9 mouse cellular contexts compared by ENCODE assay signal in genomic region chr17:28580396-28580795, GRCm38 (mm10). TPM values are rescaled to one million over a fixed set of nuclear protein-coding genes. Genes with fewer than 3 reads are reported as not detected.
DNase-seq lines count a peak whose midpoint lies in the region; ATAC-seq lines count a peak whose summit lies in the region.
"Had no signal": no experiment of that assay in that cellular context is flagged by ENCODE, and none has a peak within 500 bp of the region (broad histone marks: within the 10 kb centered on the region; RNA-seq: fewer than 3 reads in every experiment).

No protein-coding gene starts in this region.

- H3K9me3 ChIP-seq in liver, embryonic 11.5 days (ENCODE audit: control insufficient read depth, low read length) = no peaks in the 10 kb centered on the region
- no peaks in the 10 kb centered on the region for H3K9me3 ChIP-seq in forebrain, embryonic 12.5 days

- no peak overlapping the region for H3K4me3 ChIP-seq in liver, embryonic 11.5 days (ENCODE audit: low read depth, low read length)
- no peak overlapping the region for H3K4me3 ChIP-seq in forebrain, embryonic 12.5 days (replicated peaks)
- H3K4me3 ChIP-seq: erythroblast, embryonic 14.5 days had no signal

- no peak overlapping the region for H3K27ac ChIP-seq in liver, embryonic 11.5 days (ENCODE audit: low read depth, low read length)
- H3K27ac ChIP-seq in forebrain, embryonic 12.5 days = no peak overlapping the region

- no peak overlapping the region for H3K4me2 ChIP-seq in liver, embryonic 11.5 days
- no peak overlapping the region for H3K4me2 ChIP-seq in forebrain, embryonic 12.5 days

- no peak overlapping the region for H3K9ac ChIP-seq in liver, embryonic 11.5 days (ENCODE audit: low read depth, low read length)
- H3K9ac ChIP-seq in forebrain, embryonic 12.5 days = no peak overlapping the region

- H3K36me3 ChIP-seq in liver, embryonic 11.5 days (ENCODE audit: control insufficient read depth, insufficient read depth, low read length) = no peaks in the 10 kb centered on the region
- no peaks in the 10 kb centered on the region for H3K36me3 ChIP-seq in forebrain, embryonic 12.5 days (replicated peaks)

- intact Hi-C loops in heart, postnatal 14 days (cut with DNase I) = no loop called here

- H3K27me3 ChIP-seq in liver, embryonic 11.5 days (replicated peaks; ENCODE audit: control insufficient read depth, insufficient read depth, low read length) = peaks cover 6% of the 10 kb centered on the region; the same call in 1 of the 2 replicates
- H3K27me3 ChIP-seq in forebrain, embryonic 12.5 days = peaks cover 10% of the 10 kb centered on the region

- WGBS in liver, embryonic 11.5 days = 7% methylated on average over 9 of the region's 9 CpGs
- WGBS in forebrain, embryonic 12.5 days = 8% methylated on average over 9 of the region's 9 CpGs

- no peak; the same call in 1 of the 2 replicates for ATAC-seq in liver, embryonic 11.5 days (replicated peaks; ENCODE audit: low FRiP score)
- no peak for ATAC-seq in forebrain, embryonic 12.5 days (ENCODE audit: low FRiP score)

- 0 out of 2 replicates have a peak, but pooled peaks cover 2% of the 10 kb centered on the region for H3K4me1 ChIP-seq in liver, embryonic 11.5 days (replicated peaks; ENCODE audit: control insufficient read depth, insufficient read depth, low read length)
- H3K4me1 ChIP-seq in forebrain, embryonic 12.5 days = peaks cover 5% of the 10 kb centered on the region

- peak; percentile 31 for DNase-seq in right cerebral cortex, postnatal 14 days
- DNase-seq in right cerebral cortex, postnatal 36 days (ENCODE audit: low spot score in 2 of 2) = no peak
- peak; percentile 45 to 58 for DNase-seq in adrenal gland, adult 18-20 months (ENCODE audit: low spot score in 2 of 2)
- DNase-seq in heart, postnatal 14 days = peak; percentile 70 to 80
- peak; percentile 76 for DNase-seq in liver, embryonic 11.5 days (ENCODE audit: low spot score)
- peak; percentile 29 for DNase-seq in ovary, postnatal 10 days (ENCODE audit: low spot score)
- no peak for DNase-seq in left cerebral cortex, adult 11 months (ENCODE audit: low spot score)

RNA-seq across cellular contexts. Expression of gene Lhfpl5, which starts 5.0 kb away (rescaled TPM):
- total RNA-seq in adrenal gland, adult 18-20 months (2021) = 1 to 10 TPM; 2.0 to 2.6 TPM
- total RNA-seq in heart, postnatal 14 days (2021) = not detected
- 0.27 and 0.33 TPM in 2 replicates for polyA plus RNA-seq in liver, embryonic 11.5 days (2014; fragmentation: Nextera tagmentation; extraction: Ambion mirVana)
- 1.3 and 1.5 TPM in 2 replicates for polyA plus RNA-seq in forebrain, embryonic 12.5 days (2016; fragmentation: Nextera tagmentation; extraction: Ambion mirVana)
- polyA plus RNA-seq: erythroblast, embryonic 14.5 days had no signal

RNA-seq across cellular contexts. Expression of gene Clps, which starts 19.8 kb away (rescaled TPM):
- total RNA-seq in adrenal gland, adult 18-20 months (2021) = not detected
- total RNA-seq in heart, postnatal 14 days (2021) = not detected
- 3.5 and 3.7 TPM in 2 replicates for polyA plus RNA-seq in liver, embryonic 11.5 days (2014; fragmentation: Nextera tagmentation; extraction: Ambion mirVana)
- not detected in 2 replicates for polyA plus RNA-seq in forebrain, embryonic 12.5 days (2016; fragmentation: Nextera tagmentation; extraction: Ambion mirVana)
- polyA plus RNA-seq: erythroblast, embryonic 14.5 days had no signal

RNA-seq across cellular contexts. Expression of gene Clpsl2, which starts 31.2 kb away (rescaled TPM):
- not detected for total RNA-seq in adrenal gland, adult 18-20 months (2021)
- total RNA-seq in heart, postnatal 14 days (2021) = not detected
- polyA plus RNA-seq in liver, embryonic 11.5 days (2014; fragmentation: Nextera tagmentation; extraction: Ambion mirVana) = not detected in 2 replicates
- polyA plus RNA-seq in forebrain, embryonic 12.5 days (2016; fragmentation: Nextera tagmentation; extraction: Ambion mirVana) = not detected in 2 replicates
- polyA plus RNA-seq: erythroblast, embryonic 14.5 days had no signal

RNA-seq across cellular contexts. Expression of gene Srpk1, which starts 42.1 kb away (rescaled TPM):
- total RNA-seq in adrenal gland, adult 18-20 months (2021) = 10 to 100 TPM; 60.8 to 64.4 TPM
- total RNA-seq in heart, postnatal 14 days (2021) = 10 to 100 TPM; 34.9 to 35.2 TPM
- 92.7 and 99.8 TPM in 2 replicates for polyA plus RNA-seq in liver, embryonic 11.5 days (2014; fragmentation: Nextera tagmentation; extraction: Ambion mirVana)
- 124 and 130 TPM in 2 replicates for polyA plus RNA-seq in forebrain, embryonic 12.5 days (2016; fragmentation: Nextera tagmentation; extraction: Ambion mirVana)

RNA-seq across cellular contexts. Expression of gene Armc12, which starts 49.8 kb away (rescaled TPM):
- total RNA-seq in adrenal gland, adult 18-20 months (2021) = not detected
- total RNA-seq in heart, postnatal 14 days (2021) = not detected
- not detected in 2 replicates for polyA plus RNA-seq in liver, embryonic 11.5 days (2014; fragmentation: Nextera tagmentation; extraction: Ambion mirVana)
- polyA plus RNA-seq in forebrain, embryonic 12.5 days (2016; fragmentation: Nextera tagmentation; extraction: Ambion mirVana) = not detected in 2 replicates
- polyA plus RNA-seq: erythroblast, embryonic 14.5 days had no signal

Comparison
In these comparisons a context has a peak if more than half of its experiments do, and no peak if none do; other contexts are left out.
1. DNase-seq: peak in right cerebral cortex, postnatal 14 days (single experiment), adrenal gland, adult 18-20 months (2 of 2), heart, postnatal 14 days (2 of 2), liver, embryonic 11.5 days (single experiment) and ovary, postnatal 10 days (single experiment); none in right cerebral cortex, postnatal 36 days (0 of 2) and left cerebral cortex, adult 11 months (single experiment).